Mouse (Mus musculus) retina, embryonic 14.5 days (tissue): ENCODE measurements around the gene Cd300lg.

Experiments
- DNase-seq: peaks from one replicate; pipeline ENCODE4 v3.0.0-alpha.2; 2015; ENCODE audit warnings: low spot score

Gene Cd300lg

GRCm38 (mm10) chr11:102051954-102052353 lies 10.6 kb downstream of the Cd300lg start:
- no peak for DNase-seq

- DNase-seq = no peak
Observed at GRCm38 (mm10) chr11:102052697-102053096, 11.4 kb downstream of the Cd300lg start.

DNA sequence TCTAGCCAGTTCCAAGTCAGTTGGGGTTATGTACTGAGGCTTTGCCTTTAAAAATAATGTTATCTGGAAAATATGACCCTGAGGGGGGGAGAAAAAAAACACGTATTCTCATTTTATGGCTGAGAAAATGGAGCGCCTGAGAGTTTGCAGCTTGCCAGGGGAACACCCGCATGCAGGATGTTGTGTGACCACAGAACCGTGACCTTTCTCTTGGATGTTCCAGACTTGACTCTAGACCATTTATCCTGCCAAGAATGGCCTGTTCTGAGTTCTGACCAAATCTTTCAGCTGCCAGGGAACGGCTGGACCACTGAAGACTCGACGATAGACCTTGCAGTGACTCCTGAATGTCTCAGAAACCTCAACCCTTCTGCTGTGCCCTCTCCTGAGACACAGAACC lies 11.9 kb downstream of the Cd300lg start:
- DNase-seq = no peak

- peak; percentile 82 for DNase-seq
Observed at GRCm38 (mm10) chr11:102053847-102054246, 12.5 kb downstream of the Cd300lg start.

DNA sequence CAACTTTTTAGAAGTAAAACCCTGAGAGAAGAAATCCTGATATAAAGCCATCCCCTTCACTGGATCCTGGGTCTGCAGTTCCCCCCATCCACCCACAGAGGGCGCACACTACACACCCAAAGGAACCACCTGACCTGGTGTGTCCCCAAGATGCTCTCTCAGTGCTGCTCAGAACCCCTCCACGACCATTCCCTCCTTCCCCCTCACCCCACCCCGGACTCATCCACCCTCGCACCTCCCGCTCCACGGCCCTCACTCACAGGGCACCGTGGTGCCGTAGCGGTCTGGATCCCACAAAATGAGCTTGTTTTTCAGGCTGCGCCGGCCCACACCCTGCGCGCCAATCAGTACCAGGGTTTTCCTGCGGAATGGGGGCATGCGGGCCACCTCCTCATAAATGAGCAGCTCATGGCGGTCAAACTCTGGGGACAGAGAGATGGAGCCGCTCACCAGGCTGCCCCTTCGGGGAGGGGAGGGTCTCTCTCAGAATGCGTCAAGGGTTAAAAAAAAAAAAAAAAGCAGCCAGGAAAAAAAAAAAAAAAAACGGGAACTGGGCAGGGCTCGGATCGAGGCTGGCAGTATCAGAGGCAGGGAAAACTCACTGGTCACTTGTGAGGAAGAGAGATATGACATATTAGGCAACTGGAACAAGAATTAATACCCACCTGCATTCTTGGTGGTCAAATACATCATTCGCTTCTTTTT lies 20.1 kb downstream of the Cd300lg start:
- DNase-seq = peak; percentile 87

DNA sequence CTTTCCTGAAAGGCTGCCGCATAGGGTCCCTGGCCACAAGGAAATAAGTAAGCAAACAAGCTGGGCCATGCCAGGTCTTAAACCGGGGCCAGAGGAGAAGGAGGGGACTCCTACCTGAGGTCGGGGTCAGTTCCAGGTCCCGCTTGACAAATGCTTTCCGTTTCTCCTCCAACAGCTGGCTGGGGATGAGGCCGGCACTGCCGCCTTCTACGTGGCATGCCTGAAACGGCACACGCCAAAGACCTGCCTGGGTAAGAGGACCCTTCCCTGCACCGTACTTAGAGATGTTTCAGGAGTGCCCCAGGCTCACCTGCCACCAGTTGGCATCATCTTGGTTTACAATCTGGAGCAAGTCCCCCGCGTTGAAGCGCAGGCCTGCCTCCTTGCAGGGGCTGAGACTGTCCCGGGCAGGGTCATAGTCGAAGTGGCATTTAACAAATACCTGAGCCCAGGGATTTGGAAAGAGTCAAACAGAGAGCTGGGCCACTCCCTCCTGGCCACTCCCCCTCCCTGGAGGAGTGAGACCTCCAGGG lies 20.7 kb downstream of the Cd300lg start:
- no peak for DNase-seq

- DNase-seq = no peak
Observed at GRCm38 (mm10) chr11:102063076-102063475, 21.8 kb downstream of the Cd300lg start.

DNA sequence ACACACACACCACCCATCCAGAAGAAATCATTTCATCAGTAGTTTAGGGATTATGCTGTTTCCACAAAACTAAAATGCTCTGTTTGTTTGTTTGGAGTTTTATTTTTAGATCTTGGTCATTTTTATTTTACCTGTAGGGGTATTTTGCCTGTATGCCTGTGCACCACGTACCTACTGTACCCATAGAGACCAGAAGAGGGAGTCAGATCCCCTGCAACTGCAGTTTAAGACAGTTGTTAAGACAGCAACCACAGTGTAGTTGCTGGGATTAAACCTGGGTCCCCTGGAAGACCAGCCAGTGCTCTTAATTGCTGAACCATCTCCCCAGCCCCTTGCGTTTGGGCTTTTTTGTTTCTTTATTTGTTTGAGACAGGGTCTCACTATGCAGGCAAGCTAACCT lies 27.7 kb downstream of the Cd300lg start:
- DNase-seq = peak; percentile 44

- DNase-seq = no peak
Observed at GRCm38 (mm10) chr11:102069633-102070032, 28.3 kb downstream of the Cd300lg start.

DNA sequence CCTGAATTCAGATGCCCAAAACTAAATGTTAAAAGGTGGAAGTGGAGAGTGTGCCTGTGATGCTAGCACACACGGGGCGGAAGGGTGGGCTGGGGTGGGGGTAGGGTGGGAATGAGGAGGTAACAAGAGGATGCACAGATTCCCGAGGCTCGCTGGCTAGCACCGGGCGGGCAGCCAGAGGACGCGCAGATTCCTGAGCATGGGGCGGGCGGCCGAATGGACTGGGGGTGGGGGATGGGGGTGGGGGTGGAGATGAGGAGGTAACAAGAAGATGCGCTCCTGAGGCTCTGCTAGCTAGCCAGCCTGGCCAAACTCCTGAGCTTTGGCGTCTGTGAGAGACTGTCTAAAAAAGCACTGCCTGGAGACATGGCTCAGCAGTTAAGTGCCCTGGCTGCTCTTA lies 29.1 kb downstream of the Cd300lg start:
- no peak for DNase-seq

DNA sequence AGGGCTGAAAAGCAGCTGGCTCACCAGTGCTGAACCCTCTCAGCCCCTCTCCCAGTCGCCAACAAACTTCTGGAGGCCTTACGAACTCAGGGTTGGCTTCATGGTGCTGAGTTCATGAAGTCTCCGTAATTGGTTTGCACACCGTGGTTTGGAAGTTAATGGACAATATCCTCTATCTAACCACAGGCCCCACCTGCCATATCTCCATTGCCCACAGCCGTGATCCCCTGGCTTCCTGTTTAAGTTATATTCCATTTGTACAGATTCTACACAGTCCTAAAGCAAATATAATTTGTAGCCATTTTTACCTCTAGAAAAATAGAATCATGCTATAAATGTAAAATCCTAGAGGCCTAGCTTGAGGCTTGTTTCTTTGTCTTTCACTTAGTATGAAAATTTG lies 31.4 kb downstream of the Cd300lg start:
- DNase-seq = no peak

GRCm38 (mm10) chr11:102073722-102074121 lies 32.4 kb downstream of the Cd300lg start:
- DNase-seq = no peak

DNA sequence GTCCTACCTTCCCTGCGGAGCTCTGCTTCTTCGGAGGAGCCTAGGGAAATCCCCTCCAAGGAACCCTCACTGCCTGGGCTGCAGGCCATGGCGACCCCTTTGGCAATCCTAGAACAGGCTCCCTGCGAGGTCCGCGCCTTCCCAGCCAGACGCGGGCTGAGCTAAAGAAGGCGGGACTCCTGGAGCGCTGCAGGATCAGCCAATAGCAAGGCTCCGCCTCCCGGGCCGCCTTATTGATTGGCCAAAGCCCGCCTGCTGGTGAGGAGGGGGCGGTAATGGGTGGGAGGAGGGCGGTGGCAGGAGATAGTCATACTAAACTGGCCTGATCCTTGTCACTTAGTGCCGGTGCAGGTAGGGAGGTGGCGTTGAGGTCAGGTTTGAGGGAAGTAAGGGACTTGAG lies 41.0 kb downstream of the Cd300lg start:
- DNase-seq = peak; percentile 90

- no peak for DNase-seq
Observed at GRCm38 (mm10) chr11:102083193-102083592, 41.9 kb downstream of the Cd300lg start.

- no peak for DNase-seq
Observed at GRCm38 (mm10) chr11:102084159-102084558, 42.9 kb downstream of the Cd300lg start.

GRCm38 (mm10) chr11:102086331-102086730 lies 45.0 kb downstream of the Cd300lg start:
- DNase-seq = peak; percentile 68

DNA sequence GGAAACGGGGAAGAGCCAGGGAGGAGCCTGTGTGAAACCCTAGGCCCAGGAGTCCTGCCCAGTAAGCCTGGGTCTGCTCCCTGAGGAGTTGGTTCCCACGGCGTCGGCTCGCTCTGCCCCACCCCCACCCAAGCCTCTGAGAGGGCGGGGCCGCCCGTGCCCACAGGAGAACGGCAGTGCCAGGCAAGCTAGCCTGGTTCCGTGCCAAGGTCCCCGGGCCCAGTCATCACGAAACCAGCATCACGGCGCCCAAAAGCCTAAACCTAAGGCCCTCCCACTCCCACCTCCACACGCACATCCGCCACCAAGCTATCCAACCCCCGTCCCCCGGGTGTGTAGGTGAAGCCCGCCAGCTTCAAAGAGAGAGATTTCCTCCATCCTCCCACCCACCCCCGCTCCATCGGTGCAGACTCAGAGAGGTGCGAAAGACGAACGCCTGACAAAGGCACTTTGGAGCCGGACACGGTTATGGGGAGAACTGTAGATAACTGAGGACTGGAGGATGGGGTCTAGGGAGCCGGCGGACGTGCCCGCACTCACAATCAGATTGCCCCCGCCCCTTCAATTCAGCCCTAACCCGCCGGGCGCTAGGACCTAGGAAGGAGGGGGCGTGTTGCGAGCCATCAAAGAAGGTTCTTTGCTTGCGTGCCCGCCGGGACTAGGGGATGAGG lies 45.9 kb downstream of the Cd300lg start:
- peak; percentile 88 for DNase-seq

DNA sequence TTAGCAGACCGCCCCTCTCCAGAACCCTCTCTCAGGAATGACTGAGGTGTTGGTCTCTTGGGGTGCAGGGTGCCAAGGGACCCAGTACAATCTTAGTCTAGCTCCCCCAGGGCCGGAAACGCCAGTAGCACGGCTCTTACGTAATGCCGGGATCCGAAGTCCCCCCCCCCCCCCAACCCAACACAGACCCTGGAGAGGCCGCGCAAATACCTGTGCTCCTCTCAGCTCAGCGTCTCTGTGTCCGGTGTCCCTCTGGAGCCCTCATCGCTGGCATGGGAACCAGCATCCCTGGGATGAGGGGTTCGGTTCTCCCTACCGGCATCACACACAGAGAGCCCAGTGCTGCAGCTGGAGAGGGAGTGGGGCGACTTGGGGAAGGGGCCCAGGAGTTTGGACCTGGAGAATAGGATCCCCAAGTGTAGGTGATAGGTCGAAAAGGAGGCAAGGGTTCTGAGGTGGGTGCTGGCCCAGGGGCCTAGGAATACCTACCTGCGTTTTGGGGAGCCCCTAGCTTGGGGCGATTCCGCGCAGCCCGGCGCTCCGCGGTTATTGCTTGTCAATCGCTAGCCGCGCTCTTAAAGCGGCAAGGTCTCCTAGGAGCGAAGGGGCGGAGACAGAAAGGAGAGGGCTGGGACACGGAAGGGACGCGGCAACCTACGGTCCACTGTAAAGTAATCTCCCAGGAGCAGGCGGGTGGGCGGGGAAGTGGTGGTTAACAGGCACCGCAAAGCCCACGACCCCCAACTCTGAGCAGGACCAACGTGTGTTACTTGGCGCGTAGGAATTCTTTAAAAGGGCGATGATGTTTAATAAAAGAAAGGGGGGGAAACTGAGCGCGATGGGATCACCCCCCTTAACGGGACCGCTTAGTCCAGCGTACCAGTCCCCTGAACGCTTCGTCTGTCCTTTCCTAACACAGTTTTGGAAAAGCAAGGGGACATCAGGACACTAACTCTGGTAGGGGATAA lies 46.9 kb downstream of the Cd300lg start, which contains the start of gene Mpp2:
Gene Mpp2, minus strand, starts transcription at position 585 of the 968 bp plus-strand sequence.
- peak; percentile 82 for DNase-seq

- DNase-seq = peak; percentile 94
Observed at GRCm38 (mm10) chr11:102089088-102089808, 47.9 kb downstream of the Cd300lg start.

DNA sequence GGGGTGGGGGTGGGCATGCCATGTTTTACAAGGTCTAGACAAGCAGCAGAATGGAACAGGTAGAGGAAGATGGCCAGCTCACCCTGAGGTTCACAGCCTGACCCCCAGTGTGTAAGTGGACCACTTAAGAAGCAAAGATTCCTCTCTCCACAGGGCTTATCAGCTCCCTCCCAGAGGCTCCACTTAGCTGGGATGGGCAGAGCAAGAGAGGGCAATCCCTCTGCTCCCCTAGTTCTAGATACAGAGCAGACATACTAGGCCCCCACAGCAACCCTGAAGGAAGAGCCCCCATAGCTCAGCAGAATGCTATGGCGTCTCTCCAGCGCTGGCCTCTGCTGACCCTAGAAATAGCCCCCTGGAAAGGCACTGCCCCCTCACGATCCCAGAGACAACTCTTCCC lies 54.4 kb downstream of the Cd300lg start:
- no peak for DNase-seq

DNA sequence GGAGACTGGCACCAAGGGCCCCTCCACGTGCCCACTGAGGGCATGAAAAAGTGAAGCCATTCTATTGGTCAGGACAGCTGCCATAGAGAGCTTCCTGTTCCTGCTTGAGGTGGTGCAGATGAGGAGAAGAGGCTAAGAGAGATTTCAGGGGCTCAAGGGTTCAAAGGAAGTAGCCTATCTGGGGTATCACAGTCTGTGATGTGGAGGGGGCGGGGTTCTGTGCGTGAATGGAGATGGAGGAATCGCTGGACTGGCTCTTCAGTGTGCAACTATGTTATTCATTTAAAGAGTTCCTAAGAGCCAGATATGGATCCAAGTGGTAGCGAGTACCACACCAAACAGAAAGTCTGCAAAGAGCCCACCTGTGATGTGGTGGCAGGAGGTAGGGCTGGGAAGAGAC lies 55.1 kb downstream of the Cd300lg start:
- DNase-seq = no peak
